Mouse (Mus musculus) embryonic facial prominence, embryonic 14.5 days (tissue): ENCODE results near the gene Ndufs2. TPM values are rescaled to one million over a fixed set of nuclear protein-coding genes. Genes with fewer than 3 reads are reported as not detected.

Experiments
- ATAC-seq: fragments of 200-750 bp; cut with Nextera tagmentation; 2 replicates; pipeline ENCODE4 v1.8.0; 2017; ENCODE audit warnings: low read depth, moderate number of reproducible peaks, moderate TSS enrichment
- DNase-seq: peaks from one replicate; pipeline ENCODE4 v3.0.0-alpha.2; 2015; ENCODE audit warnings: low spot score
- H3K27ac ChIP-seq: fragments of 300-500 bp; sonication (generic); replicated peaks from 2 replicates; pipeline ENCODE4 v1.5.1; 2014; ENCODE audit warnings: low read depth, mild to moderate bottlenecking, low read length, moderate library complexity
- H3K27me3 ChIP-seq: fragments of 300-500 bp; sonication (generic); replicated peaks from 2 replicates; pipeline ENCODE4 v1.6.1; 2014; ENCODE audit warnings: low read length; ENCODE audit not compliant: control insufficient read depth, insufficient read depth
- H3K36me3 ChIP-seq: fragments of 300-500 bp; sonication (generic); 2 replicates; pipeline ENCODE4 v1.6.1; 2014; ENCODE audit warnings: low read length, mixed read lengths; ENCODE audit not compliant: control insufficient read depth, insufficient read depth
- H3K4me1 ChIP-seq: fragments of 300-500 bp; sonication (generic); 2 replicates; pipeline ENCODE4 v1.6.1; 2014; ENCODE audit warnings: antibody characterized with exemption, low read length; ENCODE audit not compliant: control insufficient read depth, insufficient read depth
- H3K4me2 ChIP-seq: fragments of 300-500 bp; sonication (generic); 2 replicates; pipeline ENCODE4 v1.6.1; 2014; ENCODE audit warnings: low read depth, mild to moderate bottlenecking, low read length, moderate library complexity, mixed read lengths
- H3K4me3 ChIP-seq: fragments of 300-500 bp; sonication (generic); 2 replicates; pipeline ENCODE4 v1.5.1; 2014; ENCODE audit warnings: low read depth, mild to moderate bottlenecking, low read length
- H3K9ac ChIP-seq: fragments of 300-500 bp; sonication (generic); 2 replicates; pipeline ENCODE4 v1.6.1; 2014; ENCODE audit warnings: low read depth, mild to moderate bottlenecking, low read length, moderate library complexity, mixed read lengths
- H3K9me3 ChIP-seq: fragments of 300-500 bp; sonication (generic); 2 replicates; pipeline ENCODE4 v1.6.1; 2016; ENCODE audit warnings: low read length; ENCODE audit not compliant: control insufficient read depth
- WGBS: fragments of 180-500 bp; shearing (Covaris S2); extraction: QIAGEN DNeasy Blood & Tissue Kit; methylation state at CpG from one replicate; pipeline ENCODE4 v1.1.7; 2014; 5-methylcytosine and 5-hydroxymethylcytosine counted together
- polyA plus RNA-seq: library from polyadenylated mRNA; unstranded; fragments of >200 nt; fragmentation: Nextera tagmentation; extraction: Ambion mirVana; gene quantifications from 2 replicates; pipeline ENCODE4 v1.2.1, GENCODE M21; 2014

The Ndufs2 gene
- polyA plus RNA-seq, 1 experiment from 2014 or later = 246 TPM

DNA sequence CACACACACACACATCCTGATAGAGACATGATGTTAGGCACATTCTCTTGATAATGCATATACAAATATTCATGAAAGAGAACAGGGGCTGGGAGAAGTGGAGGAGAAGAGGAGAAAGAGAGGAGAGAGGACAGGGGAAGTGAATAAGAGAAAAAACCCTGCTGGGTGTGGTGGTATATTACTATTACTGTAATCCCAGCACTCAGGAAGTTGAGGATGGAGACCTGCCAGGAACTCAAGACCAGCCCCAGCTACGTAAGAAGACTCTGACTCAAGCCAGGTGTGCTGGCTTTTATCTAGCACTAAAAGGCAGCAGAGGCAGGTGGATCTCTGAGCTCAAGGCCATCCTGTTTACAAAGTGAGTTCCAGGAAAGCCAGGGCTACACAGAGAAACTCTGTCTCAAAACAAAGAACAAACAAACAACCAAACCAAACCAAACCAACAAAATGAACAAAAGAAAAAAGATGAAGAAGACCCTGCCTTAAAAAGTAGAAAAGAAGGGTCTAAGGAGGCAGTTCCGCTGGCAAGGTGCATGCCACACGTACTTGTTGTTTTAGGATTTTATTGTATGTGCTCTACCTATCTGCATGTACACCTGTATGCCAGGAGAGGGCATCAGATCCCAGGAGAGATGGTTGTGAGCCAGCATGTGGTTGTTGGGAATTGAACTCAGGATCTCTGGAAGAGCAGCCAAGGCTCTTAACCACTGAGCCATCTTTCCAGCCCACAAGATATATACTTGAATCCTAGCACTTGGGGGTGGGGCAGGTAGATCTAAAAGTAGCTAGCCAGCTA lies 12.7 kb upstream of the Ndufs2 start:
- Histone ChIP-seq H3K9me3 (no peaks in the 10 kb centered on the region), H3K27ac (peak overlapping the region; percentile 87), H3K4me1 (peaks cover 16% of the 10 kb centered on the region), H3K36me3 (peaks cover 15% of the 10 kb centered on the region; the same call in 1 of the 2 replicates), H3K9ac (no peak overlapping the region), H3K27me3 (no peaks in the 10 kb centered on the region), H3K4me2 (peak overlapping the region; percentile 49), H3K4me3 (no peak overlapping the region)
- 70% methylated on average over 3 of the region's 3 CpGs for WGBS
- ATAC-seq = no peak
- peak; percentile 63 for DNase-seq

GRCm38 (mm10) chr1:171263185-171263611 lies 12.0 kb upstream of the Ndufs2 start:
- Histone ChIP-seq H3K9me3 (no peaks in the 10 kb centered on the region), H3K36me3 (peaks cover 20% of the 10 kb centered on the region), H3K4me1 (peaks cover 16% of the 10 kb centered on the region), H3K4me2 (peak overlapping the region; percentile 49), H3K4me3 (peak overlapping the region; percentile 17; the same call in 1 of the 2 replicates), H3K27ac (peak overlapping the region; percentile 87), H3K27me3 (no peaks in the 10 kb centered on the region), H3K9ac (no peak overlapping the region)
- DNase-seq = peak; percentile 95
- peak; percentile 92 for ATAC-seq
- WGBS = 0% methylated on average over 2 of the region's 2 CpGs

DNA sequence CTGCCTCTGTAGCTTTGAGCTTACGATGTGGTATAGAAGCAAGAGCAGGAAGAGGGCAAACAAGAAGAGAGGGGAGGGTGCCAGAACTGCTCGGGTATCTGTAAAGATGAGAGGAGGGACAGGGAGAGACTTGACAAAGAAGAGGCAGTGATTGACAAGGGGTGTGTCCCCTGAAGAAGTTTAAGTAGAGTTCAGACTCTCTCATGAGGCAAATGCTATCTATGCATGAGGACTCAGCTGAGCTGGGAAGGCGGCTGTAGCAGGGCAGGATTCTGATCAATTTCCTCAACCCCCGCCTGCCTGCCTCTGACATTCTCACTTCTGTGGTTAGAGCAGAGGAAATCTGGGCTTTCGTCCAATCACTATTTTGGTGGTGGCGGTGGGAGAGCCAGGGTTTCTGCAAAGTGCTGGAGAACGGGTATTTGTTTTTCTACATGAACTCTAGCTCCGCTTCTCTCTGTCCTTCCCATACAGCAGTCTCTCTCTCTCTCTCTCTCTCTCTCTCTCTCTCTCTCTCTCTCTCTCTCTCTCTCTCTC lies 11.5 kb upstream of the Ndufs2 start:
- ATAC-seq (peak; percentile 87), DNase-seq (peak; percentile 96)
- Histone ChIP-seq H3K9me3 (no peaks in the 10 kb centered on the region), H3K27me3 (no peaks in the 10 kb centered on the region), H3K4me2 (peak overlapping the region; percentile 49), H3K4me1 (peaks cover 16% of the 10 kb centered on the region), H3K36me3 (peaks cover 25% of the 10 kb centered on the region), H3K4me3 (peak overlapping the region; percentile 17), H3K9ac (peak overlapping the region; percentile 14), H3K27ac (peak overlapping the region; percentile 87)
- WGBS = 3% methylated on average over 8 of the region's 8 CpGs

DNA sequence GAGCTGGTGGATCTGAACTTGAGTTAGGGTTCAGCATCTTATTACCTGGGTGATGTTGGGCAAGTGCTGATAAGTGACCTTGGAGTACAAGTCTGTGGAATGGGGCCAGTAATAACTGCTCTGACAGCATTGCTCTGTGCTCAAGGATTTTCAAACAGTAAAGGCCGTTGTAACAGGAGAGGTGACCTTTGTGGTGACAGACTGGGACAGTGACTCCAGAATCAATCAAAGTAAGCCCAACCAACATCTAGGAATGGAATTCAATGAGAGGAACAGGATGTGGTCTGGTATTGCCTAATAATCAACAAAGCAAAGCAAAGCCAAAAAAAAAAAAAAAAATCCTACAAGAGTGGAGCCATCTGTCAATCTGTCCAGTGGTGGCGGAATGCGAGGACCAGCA lies 9.1 kb upstream of the Ndufs2 start:
- DNase-seq = no peak
- no peaks in the 10 kb centered on the region for H3K27me3 ChIP-seq
- WGBS = 76% methylated on average over 3 of the region's 3 CpGs

DNA sequence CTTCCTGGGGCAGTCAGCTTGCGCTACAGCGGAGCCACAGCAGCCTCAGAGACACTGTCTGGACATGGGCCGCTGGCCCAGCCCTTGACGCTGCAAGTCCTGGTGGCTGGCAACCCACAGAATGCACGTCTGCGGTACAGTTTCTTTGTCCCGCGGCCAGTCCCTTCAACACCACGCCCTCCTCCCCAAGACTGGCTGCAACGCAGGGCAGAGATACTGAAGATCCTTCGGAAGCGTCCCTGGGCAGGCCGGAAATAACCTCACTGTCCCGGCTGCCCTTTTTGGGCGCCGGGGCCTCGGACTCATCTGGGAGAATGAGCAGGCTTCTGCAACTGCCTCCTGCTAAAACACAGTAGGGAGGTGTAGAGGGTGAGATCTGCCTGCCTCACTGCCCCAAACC lies 7.7 kb upstream of the Ndufs2 start:
- DNase-seq = no peak
- no peak for ATAC-seq
- Histone ChIP-seq H3K4me2 (no peak overlapping the region), H3K36me3 (peaks cover 54% of the 10 kb centered on the region), H3K9ac (no peak overlapping the region), H3K4me3 (no peak overlapping the region), H3K9me3 (no peaks in the 10 kb centered on the region), H3K4me1 (peaks cover 16% of the 10 kb centered on the region), H3K27ac (no peak overlapping the region), H3K27me3 (no peaks in the 10 kb centered on the region)
- WGBS = 82% methylated on average over 17 of the region's 17 CpGs

More for the DNA sequence above, 9.1 kb upstream of the Ndufs2 start:
- Histone ChIP-seq H3K4me3 (no peak overlapping the region), H3K9ac (no peak overlapping the region), H3K27ac (no peak overlapping the region), H3K4me1 (peaks cover 16% of the 10 kb centered on the region), H3K4me2 (no peak overlapping the region), H3K36me3 (peaks cover 43% of the 10 kb centered on the region), H3K9me3 (no peaks in the 10 kb centered on the region)
- ATAC-seq = no peak

DNA sequence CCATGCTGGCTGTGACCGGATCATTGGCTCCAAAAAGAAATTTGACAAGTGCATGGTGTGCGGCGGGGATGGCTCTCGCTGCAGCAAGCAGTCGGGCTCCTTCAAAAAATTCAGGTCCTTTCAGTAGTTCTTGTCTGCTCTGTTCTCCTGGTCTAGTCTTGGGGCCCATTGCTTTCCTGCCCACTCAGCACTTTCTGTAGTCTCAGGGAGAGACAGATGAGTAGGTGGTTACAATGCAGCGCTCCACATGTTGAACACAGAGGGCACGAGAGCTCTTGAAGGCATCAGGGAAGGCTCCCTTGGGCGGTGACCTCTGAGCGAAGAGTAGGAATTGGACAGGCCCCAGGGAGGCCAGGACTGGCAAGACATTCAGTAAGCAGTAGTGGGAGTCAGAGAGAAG lies 6.6 kb upstream of the Ndufs2 start:
- DNase-seq (no peak), ATAC-seq (no peak)
- no peak overlapping the region for H3K27ac ChIP-seq
- H3K36me3 ChIP-seq = peaks cover 64% of the 10 kb centered on the region
- H3K4me2 ChIP-seq = no peak overlapping the region
- H3K9me3 ChIP-seq = no peaks in the 10 kb centered on the region
- 88% methylated on average over 9 of the region's 9 CpGs for WGBS
- no peak overlapping the region for H3K9ac ChIP-seq
- no peak overlapping the region for H3K4me3 ChIP-seq
- no peaks in the 10 kb centered on the region for H3K27me3 ChIP-seq
- H3K4me1 ChIP-seq = peaks cover 9% of the 10 kb centered on the region

- 69% methylated on average over 15 of the region's 15 CpGs for WGBS
- no peak overlapping the region for H3K9ac ChIP-seq
- peaks cover 10% of the 10 kb centered on the region for H3K4me1 ChIP-seq
- no peak overlapping the region for H3K4me3 ChIP-seq
- no peak overlapping the region for H3K4me2 ChIP-seq
- H3K9me3 ChIP-seq = no peaks in the 10 kb centered on the region
- DNase-seq = peak; percentile 84
- peaks cover 65% of the 10 kb centered on the region for H3K36me3 ChIP-seq
- no peak overlapping the region for H3K27ac ChIP-seq
- ATAC-seq = peak; percentile 35; the same call in 1 of the 2 replicates
- H3K27me3 ChIP-seq = no peaks in the 10 kb centered on the region
These were observed 5.9 kb upstream of the Ndufs2 start for GRCm38 (mm10) chr1:171256937-171257548.

GRCm38 (mm10) chr1:171256095-171256818 lies 5.1 kb upstream of the Ndufs2 start:
- ATAC-seq (no peak), DNase-seq (no peak)
- no peak overlapping the region for H3K27ac ChIP-seq
- H3K4me1 ChIP-seq = peaks cover 14% of the 10 kb centered on the region
- no peak overlapping the region for H3K4me2 ChIP-seq
- H3K27me3 ChIP-seq = no peaks in the 10 kb centered on the region
- H3K36me3 ChIP-seq = peaks cover 65% of the 10 kb centered on the region
- 90% methylated on average over 24 of the region's 24 CpGs for WGBS
- no peaks in the 10 kb centered on the region for H3K9me3 ChIP-seq
- H3K9ac ChIP-seq = no peak overlapping the region
- no peak overlapping the region for H3K4me3 ChIP-seq
